Mouse (Mus musculus) right cerebral cortex, postnatal 10 days (tissue): ENCODE data around the gene Tmem192.
"Not testable (repeated sequence)": the region's sequence is repeated elsewhere in the genome, so short reads cannot be mapped to it uniquely, and the experiment has no call there.

Experiments
- DNase-seq, 2 experiments: peaks; one replicate each; pipeline ENCODE4 v3.0.0; 2021; ENCODE audit warnings: low spot score in 2 of 2

The Tmem192 gene

GRCm38 (mm10) chr8:64983150-64983897 is 36.3 kb downstream of the Tmem192 start:
- DNase-seq = no peak

GRCm38 (mm10) chr8:64987731-64988130 is 40.7 kb downstream of the Tmem192 start, which contains the start of gene Trim75:
TSS of gene Trim75 (minus strand) at chr8:64987831.
- DNase-seq = no peak

DNA sequence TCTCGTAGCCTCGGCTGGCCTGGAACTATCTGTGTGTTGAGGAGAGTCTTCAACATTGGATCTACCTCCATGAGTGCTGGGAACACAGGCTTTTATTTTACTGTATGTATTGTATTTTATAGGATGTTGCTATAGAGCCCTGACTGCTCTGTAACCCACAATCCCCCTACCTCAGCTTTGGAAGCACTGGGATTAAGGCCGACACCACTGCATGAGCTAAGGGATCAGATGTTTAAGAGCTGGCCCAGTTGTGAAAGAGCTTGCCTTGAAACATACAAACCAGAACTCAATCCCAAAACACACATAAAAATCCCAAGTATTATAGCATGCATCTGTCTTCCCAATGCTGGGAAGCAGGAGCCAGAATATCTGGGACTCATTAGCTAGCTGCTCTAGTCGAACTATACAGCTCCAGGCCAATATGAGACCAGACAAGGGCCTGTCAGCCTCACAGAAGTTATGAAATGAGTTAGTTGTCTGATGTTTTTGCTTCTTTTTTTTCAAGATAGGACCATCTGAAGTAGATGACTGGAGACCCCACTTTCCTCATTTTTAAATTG is 51.9 kb downstream of the Tmem192 start:
- no peak for DNase-seq

DNA sequence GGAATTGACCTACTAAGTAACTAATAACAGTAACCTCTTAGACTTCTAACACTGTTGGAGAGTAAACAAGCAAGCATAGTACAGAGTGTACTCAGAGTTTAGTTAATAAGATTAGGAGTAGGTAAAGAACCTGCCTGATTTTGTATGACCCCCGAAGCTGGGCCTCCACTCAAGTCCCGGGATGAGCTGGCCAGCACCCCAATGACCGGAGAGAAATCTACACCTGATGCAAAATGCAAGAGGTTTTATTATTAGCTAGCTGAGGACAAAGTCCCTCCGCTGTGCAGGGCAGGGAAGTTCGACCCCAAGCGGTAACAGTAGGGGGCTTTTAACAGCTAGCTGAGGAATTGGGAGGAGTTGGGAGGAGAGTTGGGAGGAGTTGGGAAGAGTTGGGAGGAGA is 60.6 kb downstream of the Tmem192 start:
- DNase-seq = not testable (repeated sequence)

DNA sequence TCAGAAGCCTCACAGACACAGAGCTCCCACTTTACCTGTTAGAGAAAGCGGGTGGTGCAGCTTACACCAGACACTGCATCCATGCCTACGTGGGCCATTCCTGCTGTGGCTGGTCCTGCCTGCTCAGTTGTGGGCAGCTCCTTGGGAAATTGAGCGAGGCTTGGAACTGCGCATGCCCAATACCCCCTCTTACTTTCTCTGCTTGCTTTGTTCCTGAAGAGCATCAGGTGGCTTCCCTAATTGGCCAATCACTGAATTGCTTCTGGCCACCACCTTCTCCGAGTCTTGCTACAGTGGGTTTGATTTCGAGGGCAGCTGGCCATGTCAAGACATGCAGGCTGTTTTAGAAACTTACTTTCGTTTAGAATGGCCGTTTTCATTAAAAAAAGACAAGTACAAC is 71.4 kb downstream of the Tmem192 start, which contains the start of the genes Trim61 and Trim60:
Trim61 (minus strand) TSS at position 101 of the 400 bp plus-strand sequence.
Trim60 (minus strand) TSS at position 162 of the 400 bp plus-strand sequence.
- no peak for DNase-seq
